Mouse (Mus musculus) Muller cell, postnatal 12 days (primary cell): Measurements from ENCODE around the gene Unc13d.
A peak's percentile ranks its signal among the peaks of the same experiment; 100 is the strongest.
"Not testable (repeated sequence)": the region's sequence is repeated elsewhere in the genome, so short reads cannot be mapped to it uniquely, and the experiment has no call there.

Experiments
- DNase-seq: peaks from one replicate; pipeline ENCODE4 v3.0.0-alpha.2; 2015; ENCODE audit errors: inconsistent ontology term

Gene Unc13d

DNA sequence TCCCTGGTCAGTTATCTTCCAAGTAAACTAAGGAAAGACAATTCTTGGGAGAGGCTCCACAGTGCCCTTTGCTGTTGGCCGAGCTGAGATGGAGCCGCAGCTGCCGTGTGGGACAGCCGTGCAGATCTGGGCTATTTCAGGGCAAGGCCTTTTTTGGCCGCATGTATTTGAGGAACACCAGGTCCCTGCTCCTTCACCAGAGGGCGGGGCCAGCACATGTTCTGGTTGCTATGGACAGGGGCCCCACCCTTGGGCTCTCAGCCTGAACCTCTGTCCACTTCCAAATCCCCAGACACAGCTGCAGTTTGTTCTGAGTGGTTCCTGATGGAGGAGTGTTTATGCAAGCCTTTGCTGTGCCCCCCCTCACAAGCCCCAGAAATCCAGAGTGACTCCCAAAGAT, 22.6 kb upstream of the Unc13d start:
- DNase-seq: no peak

GRCm38 (mm10) chr11:116099462-116099861, 21.7 kb upstream of the Unc13d start:
- no peak for DNase-seq

- DNase-seq: no peak
These were observed 21.1 kb upstream of the Unc13d start for GRCm38 (mm10) chr11:116098711-116099460.

- no peak for DNase-seq
These were observed 18.7 kb upstream of the Unc13d start for GRCm38 (mm10) chr11:116096213-116097108.

DNA sequence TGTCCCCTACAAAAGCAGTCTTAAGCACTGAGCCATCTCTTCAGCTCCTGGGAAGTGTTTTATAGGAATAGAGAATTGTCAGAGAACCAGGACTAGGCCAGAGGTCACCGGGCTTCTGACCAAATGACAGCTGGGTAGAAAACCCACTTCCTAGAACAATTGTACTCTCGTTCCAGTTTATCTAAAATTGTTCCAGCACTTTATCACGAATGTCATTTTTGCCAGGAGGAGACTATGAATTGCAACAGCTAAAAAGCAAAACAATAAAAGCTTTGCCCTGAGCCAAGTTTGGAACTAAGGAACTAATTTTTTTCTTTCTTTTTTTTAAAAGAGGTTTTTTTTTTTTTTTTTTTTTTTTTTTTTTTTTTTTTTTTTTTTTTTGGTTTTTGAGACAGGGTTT, 17.8 kb upstream of the Unc13d start:
- DNase-seq: no peak

GRCm38 (mm10) chr11:116093771-116094565, 16.2 kb upstream of the Unc13d start:
- no peak for DNase-seq

GRCm38 (mm10) chr11:116092959-116093358, 15.2 kb upstream of the Unc13d start:
- not testable (repeated sequence) for DNase-seq

- DNase-seq: no peak
These were observed 13.8 kb upstream of the Unc13d start for GRCm38 (mm10) chr11:116091591-116091990.

DNA sequence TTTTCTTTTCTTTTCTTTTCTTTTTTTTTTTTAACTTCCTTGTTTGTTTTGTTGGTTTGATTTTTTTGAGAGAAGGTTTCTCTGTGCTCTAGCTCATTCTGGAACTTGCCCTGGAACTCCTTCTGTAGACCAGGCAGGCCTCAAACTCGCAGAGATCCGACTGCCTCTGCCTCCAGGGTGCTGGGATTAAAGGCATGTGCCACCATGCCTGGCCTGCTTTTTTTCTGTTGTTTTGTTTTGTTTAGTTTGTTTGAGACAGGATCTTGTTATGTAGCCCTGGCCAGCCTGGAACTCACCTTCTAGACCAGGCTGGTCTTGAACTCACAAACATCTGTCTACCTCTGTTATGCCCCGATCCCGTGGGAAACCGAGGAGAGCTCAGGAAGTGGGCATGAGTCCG, 11.8 kb upstream of the Unc13d start:
- DNase-seq: no peak

GRCm38 (mm10) chr11:116088741-116089394, 11.1 kb upstream of the Unc13d start:
- no peak for DNase-seq

DNA sequence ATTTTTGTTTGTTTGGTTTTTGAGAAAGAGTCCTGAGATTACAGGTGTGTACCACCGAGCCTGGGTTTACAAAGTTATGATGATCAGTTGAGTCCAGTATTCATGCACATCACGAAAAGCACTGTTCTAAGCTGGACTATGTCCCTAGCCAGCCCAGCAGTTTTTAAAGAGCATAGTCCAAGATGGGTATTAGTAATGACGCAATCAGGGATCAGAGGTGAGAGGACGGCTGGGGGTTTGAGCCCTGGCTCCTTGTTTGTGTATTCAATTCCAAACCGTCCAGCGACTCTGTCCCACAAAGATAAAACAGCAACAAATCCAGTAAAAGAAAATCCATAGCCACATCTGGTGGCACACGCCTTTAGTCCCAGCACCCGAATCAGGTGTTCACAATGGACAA, 10.4 kb upstream of the Unc13d start:
- no peak for DNase-seq

- peak; percentile 87 for DNase-seq
These were observed 9.7 kb upstream of the Unc13d start for GRCm38 (mm10) chr11:116087194-116088130.

DNA sequence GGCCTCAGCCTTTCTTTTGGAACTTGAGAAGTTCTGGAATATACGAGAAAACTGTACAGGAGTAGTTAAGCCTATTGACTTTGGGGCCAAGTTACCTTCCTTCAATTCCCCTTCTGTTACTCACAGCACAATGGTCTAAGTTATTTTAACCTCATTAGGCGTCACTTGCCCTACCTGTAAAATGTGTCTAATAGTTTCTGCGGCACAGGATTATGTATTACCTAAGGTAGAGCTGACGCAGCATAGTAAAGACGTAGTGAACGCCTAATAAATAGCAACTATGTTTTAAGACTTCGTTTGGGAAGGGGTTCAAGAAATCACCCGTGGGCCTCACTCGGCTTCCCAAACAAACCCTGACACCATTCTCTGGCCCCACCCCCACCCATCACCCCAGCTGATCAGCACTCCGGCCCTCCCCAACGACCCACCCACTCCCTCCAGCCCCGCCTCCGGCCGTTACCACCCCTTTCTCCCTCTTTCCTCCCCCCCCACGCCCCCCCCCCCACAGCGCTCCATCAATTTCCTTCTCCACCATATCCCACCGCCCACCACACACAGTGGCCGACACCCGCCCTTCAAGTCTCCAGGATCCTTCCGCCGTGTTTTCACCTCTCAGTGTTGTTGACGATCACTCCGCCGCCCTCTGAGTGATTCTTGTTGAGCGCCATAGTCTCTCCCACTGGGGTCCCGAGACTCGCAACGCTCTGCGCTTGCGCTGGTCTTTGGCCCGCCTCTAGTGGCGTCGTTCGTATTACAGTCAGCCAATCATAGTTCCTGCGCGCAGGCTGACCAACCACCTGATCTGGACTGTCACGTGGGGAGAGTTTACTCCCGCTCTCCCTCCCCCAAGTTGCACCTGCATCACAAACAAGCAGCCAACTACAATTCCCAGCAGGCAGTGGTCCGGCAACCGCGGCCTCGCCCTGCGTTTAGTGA, 8.8 kb upstream of the Unc13d start, which contains the start of gene Wbp2:
Wbp2 (minus strand) TSS at position 738 of the 936 bp plus-strand sequence.
- DNase-seq: peak; percentile 98

GRCm38 (mm10) chr11:116084166-116084565, 6.4 kb upstream of the Unc13d start:
- DNase-seq: no peak

DNA sequence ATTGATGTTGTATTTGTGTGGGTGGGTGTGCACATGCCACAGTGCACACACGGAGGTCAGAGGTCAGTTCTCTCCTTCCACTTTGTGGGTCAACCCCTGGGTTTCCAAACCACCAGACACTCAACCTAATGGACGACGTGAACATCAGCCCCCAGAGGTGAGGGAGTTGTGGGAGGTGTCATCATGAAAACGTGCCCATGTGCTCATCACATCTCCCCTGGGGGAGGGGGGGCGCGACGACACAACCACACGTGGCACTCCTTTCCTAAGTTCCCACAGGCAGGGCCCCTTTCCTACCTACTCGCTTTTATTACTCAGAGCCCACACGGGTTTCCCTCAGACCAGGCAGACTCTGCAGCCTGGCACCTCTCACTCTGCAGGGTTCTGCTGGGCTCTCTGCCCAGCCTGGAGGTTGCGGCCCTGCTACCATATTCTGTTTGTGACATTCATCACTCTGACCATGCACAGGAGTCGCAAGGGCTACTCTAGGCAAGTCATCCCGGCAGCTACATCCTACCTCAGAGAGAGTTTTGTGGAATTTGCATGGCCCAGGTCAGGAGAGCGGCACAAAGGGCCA, 5.4 kb upstream of the Unc13d start:
- no peak for DNase-seq

GRCm38 (mm10) chr11:116081081-116081480, 3.3 kb upstream of the Unc13d start:
- no peak for DNase-seq

DNA sequence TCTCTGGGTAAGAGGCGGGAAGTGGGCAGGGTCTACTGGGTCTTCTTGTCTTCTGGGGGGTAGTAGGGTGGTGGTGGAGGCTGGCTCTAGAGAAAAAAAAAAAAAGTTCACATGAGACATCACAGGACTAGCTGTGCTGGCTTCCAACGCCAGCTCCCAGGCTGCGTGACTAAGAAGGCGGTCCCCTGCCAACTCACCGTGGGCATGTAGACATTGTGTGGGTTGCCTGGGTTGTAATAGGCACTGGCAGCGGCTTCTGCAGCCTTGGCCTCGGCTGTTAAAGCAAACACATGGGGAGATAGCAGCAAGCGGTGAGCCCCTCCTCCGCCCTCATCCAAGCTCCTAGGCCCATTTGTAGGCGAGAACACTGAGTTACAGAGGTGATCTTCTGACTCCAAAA, 1.8 kb upstream of the Unc13d start:
- DNase-seq: peak; percentile 50

GRCm38 (mm10) chr11:116078676-116079320, 1.0 kb upstream of the Unc13d start:
- peak; percentile 68 for DNase-seq
